Mouse (Mus musculus): ENCODE data around the gene Slc38a4. TPM values are rescaled to one million over a fixed set of nuclear protein-coding genes. Genes with fewer than 3 reads are reported as not detected.

Gene Slc38a4
- polyA plus RNA-seq, 2 experiments = 80.0 to 118 TPM

GRCm38 (mm10) chr15:97075240-97075639 is 19.5 kb upstream of the Slc38a4 start:
- H3K4me1 ChIP-seq (ENCODE audit: control insufficient read depth, insufficient read depth, low read length) = peaks cover 6% of the 10 kb centered on the region
- no peak overlapping the region for H3K27ac ChIP-seq (replicated peaks; ENCODE audit: low read depth, low read length)
- H3K4me2 ChIP-seq (replicated peaks; ENCODE audit: low read depth, low read length, severe bottlenecking) = no peak overlapping the region
- no peaks in the 10 kb centered on the region for H3K36me3 ChIP-seq (ENCODE audit: control insufficient read depth, insufficient read depth, low read length)
- ATAC-seq (ENCODE audit: low FRiP score, low read depth) = no peak
- no peak overlapping the region for H3K9ac ChIP-seq (ENCODE audit: low read depth, low read length, severe bottlenecking)
- no peaks in the 10 kb centered on the region for H3K27me3 ChIP-seq (ENCODE audit: control insufficient read depth, insufficient read depth, low read length)
- 64% methylated on average over 4 of the region's 4 CpGs for WGBS
- no peak for DNase-seq (ENCODE audit: low spot score)
- H3K4me3 ChIP-seq (replicated peaks; ENCODE audit: low read length) = no peak overlapping the region
- TF ChIP-seq POLR2A (IDR thresholded peaks at IDR 0.05; ENCODE audit: borderline replicate concordance, extremely low read depth, insufficient read depth, insufficient read length) = no peak
- H3K9me3 ChIP-seq (ENCODE audit: control insufficient read depth, low read length) = no peaks in the 10 kb centered on the region

- no peaks in the 10 kb centered on the region for H3K27me3 ChIP-seq (ENCODE audit: control insufficient read depth, insufficient read depth, low read length)
- H3K4me1 ChIP-seq (ENCODE audit: control insufficient read depth, insufficient read depth, low read length) = peaks cover 6% of the 10 kb centered on the region
- DNase-seq (ENCODE audit: low spot score) (no peak), ATAC-seq (ENCODE audit: low FRiP score, low read depth) (no peak)
- H3K9ac ChIP-seq (ENCODE audit: low read depth, low read length, severe bottlenecking) = no peak overlapping the region
- no peaks in the 10 kb centered on the region for H3K9me3 ChIP-seq (ENCODE audit: control insufficient read depth, low read length)
- H3K27ac ChIP-seq (replicated peaks; ENCODE audit: low read depth, low read length) = no peak overlapping the region
- H3K4me2 ChIP-seq (replicated peaks; ENCODE audit: low read depth, low read length, severe bottlenecking) = no peak overlapping the region
- 58% methylated on average over 13 of the region's 13 CpGs for WGBS
- H3K36me3 ChIP-seq (ENCODE audit: control insufficient read depth, insufficient read depth, low read length) = no peaks in the 10 kb centered on the region
- no peak for TF ChIP-seq POLR2A (IDR thresholded peaks at IDR 0.05; ENCODE audit: borderline replicate concordance, extremely low read depth, insufficient read depth, insufficient read length)
- H3K4me3 ChIP-seq (replicated peaks; ENCODE audit: low read length) = no peak overlapping the region
These were observed 17.4 kb upstream of the Slc38a4 start for GRCm38 (mm10) chr15:97072859-97073826.

- no peak for ATAC-seq (ENCODE audit: low FRiP score, low read depth)
- Histone ChIP-seq H3K4me3 (replicated peaks; ENCODE audit: low read length) (no peak overlapping the region), H3K36me3 (ENCODE audit: control insufficient read depth, insufficient read depth, low read length) (no peaks in the 10 kb centered on the region), H3K4me1 (ENCODE audit: control insufficient read depth, insufficient read depth, low read length) (no peaks in the 10 kb centered on the region), H3K4me2 (replicated peaks; ENCODE audit: low read depth, low read length, severe bottlenecking) (no peak overlapping the region), H3K27me3 (ENCODE audit: control insufficient read depth, insufficient read depth, low read length) (no peaks in the 10 kb centered on the region), H3K9me3 (ENCODE audit: control insufficient read depth, low read length) (no peaks in the 10 kb centered on the region), H3K9ac (ENCODE audit: low read depth, low read length, severe bottlenecking) (no peak overlapping the region), H3K27ac (replicated peaks; ENCODE audit: low read depth, low read length) (no peak overlapping the region)
- DNase-seq (ENCODE audit: low spot score) = no peak
- TF ChIP-seq POLR2A (IDR thresholded peaks at IDR 0.05; ENCODE audit: borderline replicate concordance, extremely low read depth, insufficient read depth, insufficient read length) = no peak
- WGBS = 38% methylated on average over 8 of the region's 8 CpGs
These were observed 11.8 kb upstream of the Slc38a4 start for GRCm38 (mm10) chr15:97067340-97068136.

- Histone ChIP-seq H3K9me3 (ENCODE audit: control insufficient read depth, low read length) (no peaks in the 10 kb centered on the region), H3K4me2 (replicated peaks; ENCODE audit: low read depth, low read length, severe bottlenecking) (no peak overlapping the region), H3K4me3 (replicated peaks; ENCODE audit: low read length) (no peak overlapping the region), H3K27ac (replicated peaks; ENCODE audit: low read depth, low read length) (no peak overlapping the region), H3K27me3 (ENCODE audit: control insufficient read depth, insufficient read depth, low read length) (no peaks in the 10 kb centered on the region), H3K9ac (ENCODE audit: low read depth, low read length, severe bottlenecking) (no peak overlapping the region), H3K4me1 (ENCODE audit: control insufficient read depth, insufficient read depth, low read length) (no peaks in the 10 kb centered on the region), H3K36me3 (ENCODE audit: control insufficient read depth, insufficient read depth, low read length) (no peaks in the 10 kb centered on the region)
- no peak for DNase-seq (ENCODE audit: low spot score)
- TF ChIP-seq POLR2A (IDR thresholded peaks at IDR 0.05; ENCODE audit: borderline replicate concordance, extremely low read depth, insufficient read depth, insufficient read length) = no peak
- no peak for ATAC-seq (ENCODE audit: low FRiP score, low read depth)
- 82% methylated on average over 5 of the region's 5 CpGs for WGBS
These were observed 11.2 kb upstream of the Slc38a4 start for GRCm38 (mm10) chr15:97066937-97067336.

- H3K9ac ChIP-seq (ENCODE audit: low read depth, low read length, severe bottlenecking) = no peak overlapping the region
- no peaks in the 10 kb centered on the region for H3K36me3 ChIP-seq (ENCODE audit: control insufficient read depth, insufficient read depth, low read length)
- no peaks in the 10 kb centered on the region for H3K4me1 ChIP-seq (ENCODE audit: control insufficient read depth, insufficient read depth, low read length)
- H3K4me3 ChIP-seq (replicated peaks; ENCODE audit: low read length) = no peak overlapping the region
- DNase-seq (ENCODE audit: low spot score) = no peak
- TF ChIP-seq POLR2A (IDR thresholded peaks at IDR 0.05; ENCODE audit: borderline replicate concordance, extremely low read depth, insufficient read depth, insufficient read length) = no peak
- H3K27me3 ChIP-seq (ENCODE audit: control insufficient read depth, insufficient read depth, low read length) = no peaks in the 10 kb centered on the region
- no peak overlapping the region for H3K4me2 ChIP-seq (replicated peaks; ENCODE audit: low read depth, low read length, severe bottlenecking)
- H3K27ac ChIP-seq (replicated peaks; ENCODE audit: low read depth, low read length) = no peak overlapping the region
- no peaks in the 10 kb centered on the region for H3K9me3 ChIP-seq (ENCODE audit: control insufficient read depth, low read length)
- no peak for ATAC-seq (ENCODE audit: low FRiP score, low read depth)
- 87% methylated on average over 5 of the region's 5 CpGs for WGBS
These were observed 7.5 kb upstream of the Slc38a4 start for GRCm38 (mm10) chr15:97063211-97063610.
